Mouse (Mus musculus) G1E (cell line): ENCODE measurements around the gene Ppp1r27. TPM values are rescaled to one million over a fixed set of nuclear protein-coding genes. Genes with fewer than 3 reads are reported as not detected.

Source experiments
- ATAC-seq: 2 replicates; pipeline ENCODE4 v1.8.0; 2016; ENCODE audit warnings: mild to moderate bottlenecking; ENCODE audit not compliant: insufficient number of reproducible peaks, poor library complexity, low FRiP score, severe bottlenecking; ENCODE audit errors: extremely low read depth
- DNase-seq: peaks from one replicate; pipeline ENCODE4 v3.0.0; 2012; ENCODE audit warnings: low spot score
- H3K27me3 ChIP-seq: 2 replicates; pipeline ENCODE4 v1.6.1; 2012; ENCODE audit warnings: mild to moderate bottlenecking, low read length, inconsistent platforms; ENCODE audit not compliant: insufficient read depth
- H3K36me3 ChIP-seq: replicated peaks from 2 replicates; pipeline ENCODE3; 2012; ENCODE audit warnings: mild to moderate bottlenecking, inconsistent platforms
- H3K4me1 ChIP-seq: 2 replicates; pipeline ENCODE4 v1.6.1; 2012; ENCODE audit warnings: low read depth, low read length, inconsistent platforms, mixed read lengths; ENCODE audit not compliant: insufficient read depth
- H3K4me3 ChIP-seq: 2 replicates; pipeline ENCODE4 v1.5.1; 2012; ENCODE audit warnings: low read depth, mild to moderate bottlenecking, inconsistent platforms, low read length, moderate library complexity, mixed read lengths
- H3K9me3 ChIP-seq: replicated peaks from 2 replicates; pipeline ENCODE4 v1.6.1; 2012; ENCODE audit warnings: inconsistent platforms
- CTCF ChIP-seq: IDR thresholded peaks from 2 replicates; pipeline ENCODE4 v1.5.1; 2012; ENCODE audit warnings: low read depth, low read length, inconsistent platforms, mixed read lengths
- GATA1 ChIP-seq: IDR thresholded peaks from 2 replicates; pipeline ENCODE4 v1.6.1; 2012; ENCODE audit warnings: borderline replicate concordance, low read length, inconsistent platforms, mixed read lengths
- GATA2 ChIP-seq: IDR thresholded peaks from 2 replicates; pipeline ENCODE4 v1.6.1; 2012; ENCODE audit warnings: low read depth, low read length, inconsistent platforms, borderline replicate concordance
- POLR2AphosphoS5 ChIP-seq: IDR thresholded peaks from 2 replicates; pipeline ENCODE4 v1.6.1; 2012; ENCODE audit warnings: low read depth, low read length, inconsistent platforms; ENCODE audit not compliant: insufficient replicate concordance
- TAL1 ChIP-seq: conservative IDR thresholded peaks from 2 replicates; pipeline ENCODE4 v1.6.1; 2012; ENCODE audit warnings: low read depth, low read length, inconsistent platforms, mixed read lengths
- polyA plus RNA-seq: library from polyadenylated mRNA; stranded (reverse); fragments of >175 nt; gene quantifications from 2 replicates; pipeline ENCODE4 v1.2.3, GENCODE M21; 2012
- total RNA-seq, 2 experiments: library from RNA; stranded (forward) in 1 of 2; stranded (reverse) in 1 of 2; fragments of 200-1000 nt in 1 of 2; fragments of >200 nt in 1 of 2; fragmentation: Nextera tagmentation in 1 of 2; gene quantifications; 2 replicates each; pipeline ENCODE4 v1.2.3; 2014 to 2017

The Ppp1r27 gene
- total and polyA plus RNA-seq, 3 experiments = not detected

DNA sequence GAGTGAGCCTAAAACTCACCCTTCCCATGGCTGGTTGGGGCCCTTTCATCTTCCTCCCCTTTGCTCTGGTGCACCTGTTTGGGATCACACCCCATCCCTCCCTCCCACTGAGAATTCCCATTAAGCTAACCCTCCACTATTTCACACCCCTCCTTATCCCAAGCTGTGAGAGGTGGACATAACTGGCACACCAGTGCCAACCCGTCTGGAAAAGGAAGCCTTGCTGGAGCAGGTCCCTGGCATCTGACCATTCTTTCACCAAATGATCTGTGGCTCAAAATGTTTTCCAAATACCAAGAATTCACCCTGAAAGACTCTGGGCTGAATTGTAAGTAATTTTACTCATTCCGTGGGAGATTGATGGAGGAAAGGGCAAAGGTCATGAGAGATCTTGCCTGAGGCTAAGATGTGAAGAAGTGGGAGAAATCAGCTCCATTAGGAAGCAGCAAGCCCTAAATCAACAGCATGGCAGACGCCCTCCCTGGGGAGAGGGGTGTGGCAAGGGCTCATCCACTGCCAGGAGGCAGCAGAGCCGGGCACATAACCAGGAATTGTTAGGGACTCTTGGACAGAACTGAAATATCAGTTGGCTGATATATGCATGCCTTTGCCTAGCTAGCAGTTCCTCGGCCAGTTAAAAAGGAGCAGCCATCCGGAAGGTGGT, 38.0 kb downstream of the Ppp1r27 start:
- no peak overlapping the region for H3K4me3 ChIP-seq
- no peaks in the 10 kb centered on the region for H3K36me3 ChIP-seq
- H3K9me3 ChIP-seq = no peaks in the 10 kb centered on the region; the same call in 1 of the 2 replicates
- H3K27me3 ChIP-seq = peaks cover 3% of the 10 kb centered on the region; the same call in 1 of the 2 replicates
- ATAC-seq = no peak
- no peak for TF ChIP-seq CTCF
- TF ChIP-seq POLR2AphosphoS5 = no peak
- no peak for TF ChIP-seq GATA2
- no peak for TF ChIP-seq GATA1
- TF ChIP-seq TAL1 = no peak
- H3K4me1 ChIP-seq = peaks cover 52% of the 10 kb centered on the region
- DNase-seq = no peak

- peak; percentile 77 for DNase-seq
- peak overlapping the region; percentile 61 for H3K4me3 ChIP-seq
- peaks cover 61% of the 10 kb centered on the region for H3K4me1 ChIP-seq
- no peaks in the 10 kb centered on the region for H3K36me3 ChIP-seq
- ATAC-seq = peak; percentile 65
- H3K9me3 ChIP-seq = no peaks in the 10 kb centered on the region; the same call in 1 of the 2 replicates
- peaks cover 3% of the 10 kb centered on the region; the same call in 1 of the 2 replicates for H3K27me3 ChIP-seq
- TF ChIP-seq POLR2AphosphoS5 = no peak
- TF ChIP-seq TAL1 = no peak
- TF ChIP-seq GATA2 = no peak
- TF ChIP-seq CTCF = no peak
- TF ChIP-seq GATA1 = no peak
Observed at GRCm38 (mm10) chr11:120510375-120511030, 40.4 kb downstream of the Ppp1r27 start.

GRCm38 (mm10) chr11:120509940-120510339, 41.0 kb downstream of the Ppp1r27 start:
- 0 out of 2 replicates have a peak, but pooled peaks have one; percentile 12 for ATAC-seq
- H3K36me3 ChIP-seq = no peaks in the 10 kb centered on the region
- H3K4me3 ChIP-seq = peak overlapping the region; percentile 61; the same call in 1 of the 2 replicates
- no peak for TF ChIP-seq GATA1
- H3K4me1 ChIP-seq = peaks cover 59% of the 10 kb centered on the region
- no peaks in the 10 kb centered on the region for H3K9me3 ChIP-seq
- peak; percentile 19 for DNase-seq
- peaks cover 3% of the 10 kb centered on the region; the same call in 1 of the 2 replicates for H3K27me3 ChIP-seq

- TF ChIP-seq GATA2 = no peak
- no peak for TF ChIP-seq GATA1
- no peak for TF ChIP-seq CTCF
- ATAC-seq (no peak), DNase-seq (no peak)
- Histone ChIP-seq H3K36me3 (no peaks in the 10 kb centered on the region), H3K9me3 (no peaks in the 10 kb centered on the region), H3K27me3 (peaks cover 10% of the 10 kb centered on the region), H3K4me3 (no peak overlapping the region), H3K4me1 (peaks cover 55% of the 10 kb centered on the region)
Observed at GRCm38 (mm10) chr11:120508290-120508870, 42.6 kb downstream of the Ppp1r27 start.

DNA sequence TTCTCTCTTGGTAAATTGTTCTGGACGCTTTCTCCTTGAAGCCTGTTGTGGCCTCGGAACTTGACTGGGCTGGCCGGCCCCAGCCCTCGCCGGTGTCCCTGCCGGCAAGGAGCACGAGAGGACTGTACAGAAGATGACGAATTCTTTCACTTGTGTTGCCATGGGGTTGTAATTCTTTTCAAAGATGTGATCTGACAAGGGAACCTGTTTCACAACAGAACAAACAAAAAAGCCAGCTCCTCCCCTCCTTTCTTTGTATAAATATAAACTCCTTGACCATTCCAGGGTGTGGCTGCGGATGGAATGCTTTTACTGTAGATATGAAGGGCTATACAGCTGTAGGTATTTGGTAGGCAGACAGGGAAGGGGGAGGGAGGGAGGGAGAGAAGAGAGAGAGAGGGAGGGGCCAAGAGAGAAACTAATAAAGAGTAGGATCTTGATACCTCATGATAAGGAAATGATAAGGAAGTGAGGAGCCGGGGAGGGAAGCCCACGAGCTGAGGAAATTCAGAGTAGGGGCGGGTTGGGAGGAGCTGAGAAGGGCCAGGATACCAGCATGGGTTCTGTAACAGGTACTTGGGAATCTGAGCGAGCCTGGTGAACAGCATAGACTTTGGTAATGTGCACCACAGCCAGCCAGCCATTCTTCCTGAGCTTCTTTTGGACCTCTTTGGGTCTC, 43.2 kb downstream of the Ppp1r27 start:
- H3K4me3 ChIP-seq = no peak overlapping the region
- peaks cover 51% of the 10 kb centered on the region for H3K4me1 ChIP-seq
- peaks cover 14% of the 10 kb centered on the region for H3K27me3 ChIP-seq
- H3K36me3 ChIP-seq = no peaks in the 10 kb centered on the region
- ATAC-seq (no peak), DNase-seq (no peak)
- TF ChIP-seq TAL1 (no peak), GATA1 (no peak), CTCF (no peak), POLR2AphosphoS5 (no peak), GATA2 (no peak)
- H3K9me3 ChIP-seq = no peaks in the 10 kb centered on the region

GRCm38 (mm10) chr11:120506899-120507298, 44.0 kb downstream of the Ppp1r27 start:
- no peak overlapping the region for H3K4me3 ChIP-seq
- H3K9me3 ChIP-seq = no peaks in the 10 kb centered on the region
- DNase-seq = peak; percentile 27
- H3K36me3 ChIP-seq = no peaks in the 10 kb centered on the region
- peaks cover 19% of the 10 kb centered on the region for H3K27me3 ChIP-seq
- no peak for ATAC-seq
- peaks cover 48% of the 10 kb centered on the region for H3K4me1 ChIP-seq
- TF ChIP-seq POLR2AphosphoS5 (no peak), GATA2 (no peak), CTCF (no peak; the same call in 1 of the 2 replicates), GATA1 (no peak), TAL1 (no peak)
